Mouse (Mus musculus): ENCODE measurements around the gene Depdc1b.

Gene Depdc1b

DNA sequence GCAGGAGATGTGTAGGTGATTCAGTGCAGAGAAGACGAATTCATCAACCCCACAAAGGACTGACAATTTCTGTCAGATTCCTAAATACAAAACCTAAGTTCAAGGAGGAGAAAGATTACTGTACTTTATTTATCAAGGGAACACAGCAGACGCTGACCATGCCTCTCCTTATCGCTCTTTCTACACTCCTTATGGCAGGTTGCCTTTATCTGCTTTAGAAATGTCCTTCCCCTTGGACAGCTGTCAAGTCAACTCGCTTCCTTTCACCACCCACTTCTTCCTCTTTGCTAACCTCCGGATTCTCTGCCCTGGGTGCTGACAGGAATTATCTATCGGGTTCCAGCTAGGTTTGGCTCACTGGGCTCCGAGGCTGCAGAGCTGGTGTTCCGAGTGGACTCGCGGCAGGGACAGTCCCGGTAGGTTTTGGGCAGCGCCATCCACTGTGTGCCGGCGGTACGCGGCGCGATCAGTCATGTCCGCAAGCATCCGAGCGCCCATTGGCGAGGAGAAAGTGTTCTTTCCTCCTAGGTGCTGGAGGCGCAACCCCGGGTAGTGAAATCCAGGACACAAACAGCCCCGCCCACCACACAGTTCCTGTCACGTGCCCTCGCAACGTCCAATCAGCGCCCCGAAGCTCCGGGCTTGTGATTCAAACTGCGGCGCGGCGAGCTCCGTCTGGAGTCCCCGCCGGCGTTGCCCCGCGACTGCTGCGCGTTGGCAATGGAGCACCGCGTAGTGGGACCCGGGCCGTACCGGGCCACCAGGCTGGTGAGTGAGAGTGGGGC is at the start of gene Depdc1b:
Gene Depdc1b (plus strand): TSS at position 631 of the 785 bp plus-strand sequence.
- peak; percentile 94 for DNase-seq (ENCODE audit: low spot score)

GRCm38 (mm10) chr13:108267841-108268634 is 48.1 kb upstream of the Depdc1b start:
- DNase-seq (ENCODE audit: low spot score) = no peak

GRCm38 (mm10) chr13:108271458-108272148 is 44.5 kb upstream of the Depdc1b start:
- DNase-seq (ENCODE audit: low spot score) = no peak

- no peak for DNase-seq (ENCODE audit: low spot score)
Observed at GRCm38 (mm10) chr13:108272332-108272731, 43.8 kb upstream of the Depdc1b start.

DNA sequence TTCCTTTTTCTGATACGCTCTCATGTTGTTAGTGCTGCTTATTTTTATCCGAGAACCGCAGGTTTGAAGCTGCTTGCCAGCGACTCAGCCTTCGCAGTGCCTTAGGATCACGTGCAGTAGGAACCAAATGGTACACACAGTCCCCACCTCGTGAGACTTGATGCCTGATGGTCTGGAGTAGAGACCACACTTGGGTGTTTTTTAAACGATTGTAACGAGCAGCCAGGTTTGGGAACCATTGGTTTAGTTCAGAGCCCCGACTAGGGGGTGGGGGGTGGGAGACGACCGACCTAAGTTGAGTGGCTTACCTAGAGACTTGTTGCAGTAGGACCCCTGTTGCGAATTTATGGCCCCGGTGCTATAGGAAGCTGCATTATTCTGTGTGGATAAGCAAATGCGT is 43.1 kb upstream of the Depdc1b start:
- no peak for DNase-seq (ENCODE audit: low spot score)

- DNase-seq (ENCODE audit: low spot score) = no peak
Observed at GRCm38 (mm10) chr13:108273456-108273855, 42.7 kb upstream of the Depdc1b start.

DNA sequence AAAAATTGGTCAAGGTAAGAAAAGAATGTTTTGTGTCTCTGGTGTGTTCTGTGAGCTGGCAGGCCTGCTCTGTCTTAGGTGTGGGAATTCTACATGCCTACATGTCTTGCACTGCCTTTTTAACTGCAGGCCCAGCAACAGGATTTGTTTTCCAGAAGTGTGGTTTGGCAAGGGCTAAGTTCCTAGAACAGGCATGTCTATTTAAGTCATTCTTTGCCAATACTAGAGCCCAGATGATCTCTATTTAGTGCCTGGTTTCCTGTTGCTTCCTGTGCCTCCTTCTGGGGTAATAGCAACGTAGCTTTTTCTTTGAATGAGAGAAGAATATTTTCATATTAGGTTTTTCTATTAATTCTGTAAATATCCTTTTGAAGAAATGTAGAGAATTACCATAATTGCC is 39.6 kb upstream of the Depdc1b start:
- DNase-seq (ENCODE audit: low spot score) = no peak

- DNase-seq (ENCODE audit: low spot score) = no peak
Observed at GRCm38 (mm10) chr13:108277320-108277719, 38.8 kb upstream of the Depdc1b start.

GRCm38 (mm10) chr13:108278592-108278991 is 37.5 kb upstream of the Depdc1b start:
- no peak for DNase-seq (ENCODE audit: low spot score)

DNA sequence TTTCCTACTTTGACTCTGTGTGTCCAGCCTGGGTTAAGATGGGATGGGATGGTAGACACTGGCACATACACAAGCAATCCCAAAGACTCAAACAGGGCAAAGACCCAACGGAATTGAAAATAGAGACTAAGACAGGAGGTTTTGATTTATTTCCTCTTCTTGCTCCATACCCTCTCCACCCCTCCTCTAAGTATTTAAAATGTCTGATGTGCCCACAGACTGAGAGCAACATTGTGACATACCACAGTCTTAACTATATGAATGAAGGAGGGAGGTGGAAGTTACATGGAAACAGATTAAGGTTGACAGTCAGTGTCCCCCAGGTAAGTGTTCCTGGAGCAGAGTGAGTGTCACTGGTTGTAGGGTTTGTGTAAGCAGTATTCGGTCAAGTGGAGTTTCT is 31.8 kb upstream of the Depdc1b start:
- no peak for DNase-seq (ENCODE audit: low spot score)

GRCm38 (mm10) chr13:108287953-108288352 is 28.2 kb upstream of the Depdc1b start:
- no peak for DNase-seq (ENCODE audit: low spot score)

- no peak for DNase-seq (ENCODE audit: low spot score)
Observed at GRCm38 (mm10) chr13:108289436-108289835, 26.7 kb upstream of the Depdc1b start.

- no peak for DNase-seq (ENCODE audit: low spot score)
Observed at GRCm38 (mm10) chr13:108290314-108290713, 25.8 kb upstream of the Depdc1b start.

DNA sequence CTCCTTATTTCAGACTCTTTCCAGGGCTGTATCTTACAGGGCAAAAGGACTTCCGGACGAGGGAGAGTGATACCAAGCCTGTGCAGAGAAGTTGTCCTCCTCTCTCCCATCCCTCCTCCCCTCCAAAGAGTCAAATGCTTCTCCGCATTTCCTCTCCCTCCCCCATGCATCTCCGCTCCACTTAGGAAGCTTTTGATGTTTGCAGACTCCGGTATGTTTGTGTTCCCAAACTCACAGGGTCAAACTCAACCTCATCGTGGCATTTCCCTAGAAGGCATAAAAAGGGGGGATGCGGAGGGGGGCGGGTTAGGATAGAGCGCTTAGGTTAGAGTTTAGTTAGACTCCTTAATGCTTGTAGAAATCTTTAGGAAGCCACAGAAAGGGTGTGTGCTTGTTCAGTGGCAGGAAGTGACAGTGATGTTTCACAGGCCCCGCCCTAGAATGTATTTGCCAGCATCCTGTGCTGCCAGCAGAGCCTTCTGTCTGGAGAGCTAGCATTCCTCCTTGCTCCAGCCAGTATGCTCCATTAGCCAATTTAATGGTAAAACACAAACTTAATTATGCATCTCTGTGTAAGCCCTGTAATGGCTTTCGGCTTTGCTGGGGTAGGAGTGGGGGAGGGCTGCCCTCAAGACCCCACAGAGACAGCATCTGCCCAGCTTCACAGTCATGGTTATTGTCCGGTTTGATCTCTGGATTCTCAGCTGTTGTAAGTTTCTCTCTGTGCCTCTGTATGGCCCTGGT is 18.6 kb upstream of the Depdc1b start:
- DNase-seq (ENCODE audit: low spot score) = peak; percentile 24

DNA sequence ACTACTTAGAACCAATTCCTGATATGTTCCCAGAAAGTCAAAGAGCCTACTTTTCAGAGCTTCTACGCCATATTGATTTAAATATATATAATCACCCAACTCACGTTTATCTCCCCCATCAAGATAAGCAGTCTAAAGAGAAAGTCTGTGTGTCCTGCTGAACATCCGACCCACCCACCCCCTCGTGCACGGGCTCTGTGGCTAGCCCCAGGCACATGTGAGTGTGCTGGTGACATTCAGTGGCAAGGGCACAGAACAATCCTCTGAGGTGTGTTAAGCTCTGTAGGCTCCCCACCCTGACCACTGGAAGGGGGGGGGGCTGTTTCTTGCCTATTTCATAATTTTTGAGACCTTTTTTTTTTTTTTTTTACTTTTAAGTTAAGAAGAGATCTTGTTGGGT is 17.9 kb upstream of the Depdc1b start:
- DNase-seq (ENCODE audit: low spot score) = no peak

GRCm38 (mm10) chr13:108300346-108300950 is 15.7 kb upstream of the Depdc1b start:
- DNase-seq (ENCODE audit: low spot score) = peak; percentile 13

- DNase-seq (ENCODE audit: low spot score) = peak; percentile 63
Observed at GRCm38 (mm10) chr13:108301411-108301810, 14.7 kb upstream of the Depdc1b start.

GRCm38 (mm10) chr13:108302957-108303675 is 13.0 kb upstream of the Depdc1b start:
- no peak for DNase-seq (ENCODE audit: low spot score)

- DNase-seq (ENCODE audit: low spot score) = no peak
Observed at GRCm38 (mm10) chr13:108303841-108304240, 12.3 kb upstream of the Depdc1b start.

- DNase-seq (ENCODE audit: low spot score) = no peak
Observed at GRCm38 (mm10) chr13:108304680-108305079, 11.5 kb upstream of the Depdc1b start.

GRCm38 (mm10) chr13:108316487-108316903 is 363 bp downstream of the Depdc1b start:
- DNase-seq (ENCODE audit: low spot score) = no peak
